Mouse (Mus musculus) T-helper 1 cell (primary cell): ENCODE results near the gene Rab3a.

Experiments used
- in situ Hi-C: fragments of 300-600 bp; cut with MboI, MseI; formaldehyde crosslinking; loops from one replicate; pipeline ENCODE4 v1.15.1; 2025; ENCODE audit warnings: high pct_unique_total_duplicates

Gene Rab3a

DNA sequence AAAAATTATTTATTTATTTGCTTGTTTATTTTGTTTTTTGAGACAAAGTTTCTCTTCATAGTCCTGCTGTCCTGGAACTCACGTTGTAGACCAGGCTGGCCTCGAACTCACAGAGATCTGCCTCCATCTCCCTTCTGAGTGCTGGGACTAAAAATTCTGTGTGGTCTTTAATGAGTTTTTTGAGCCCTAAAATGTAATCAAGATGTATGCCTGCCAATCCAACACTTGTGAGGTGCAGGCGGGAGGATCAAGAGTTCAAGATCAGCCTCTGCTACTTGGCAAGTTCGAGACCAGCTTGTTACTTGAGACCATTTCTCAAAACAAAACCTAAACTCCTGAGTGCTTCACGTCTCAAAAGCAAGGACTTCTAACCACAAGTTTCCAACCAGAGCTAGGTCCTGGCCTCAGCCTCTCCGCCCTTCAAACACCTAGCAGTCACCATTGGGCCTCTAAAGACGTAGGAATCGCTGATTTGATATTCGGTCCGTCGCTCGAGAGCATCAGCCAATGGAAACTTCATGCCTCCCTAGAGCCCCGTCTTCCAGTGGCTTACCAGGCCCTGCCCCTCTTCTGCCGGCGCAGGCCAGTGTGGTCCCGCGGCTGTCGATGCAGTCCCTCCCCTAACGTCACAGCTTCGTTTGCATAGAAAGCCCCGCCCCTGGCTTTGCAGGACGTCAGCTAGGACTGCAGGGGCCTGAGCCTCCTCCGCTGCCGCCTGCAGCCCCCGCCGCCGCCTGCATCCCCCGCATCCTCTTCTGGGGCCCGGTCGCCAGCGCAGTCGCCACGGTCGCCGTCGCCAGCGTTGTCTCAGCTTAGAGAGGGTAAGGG lies at the start of gene Rab3a:
Gene Rab3a (plus strand): TSS at position 637 of the 828 bp plus-strand sequence.
- in situ Hi-C loops, result no loop called here

GRCm38 (mm10) chr8:70708281-70708680 lies 46.2 kb upstream of the Rab3a start:
- in situ Hi-C loops, result no loop called here

GRCm38 (mm10) chr8:70709794-70710193 lies 44.7 kb upstream of the Rab3a start:
- in situ Hi-C loops, result loop anchor here (10.0 kb wide), 1 partner anchor 55 kb away; the partner anchor contains the start of gene Mpv17l2

GRCm38 (mm10) chr8:70710296-70710695 lies 44.2 kb upstream of the Rab3a start:
- in situ Hi-C loops, result loop anchor here (10.0 kb wide), 1 partner anchor 55 kb away; the partner anchor contains the start of gene Mpv17l2

- in situ Hi-C loops, result loop anchor here (10.0 kb wide), 1 partner anchor 54 kb away; the partner anchor contains the start of gene Mpv17l2
These were observed 43.4 kb upstream of the Rab3a start for GRCm38 (mm10) chr8:70711041-70711440.

DNA sequence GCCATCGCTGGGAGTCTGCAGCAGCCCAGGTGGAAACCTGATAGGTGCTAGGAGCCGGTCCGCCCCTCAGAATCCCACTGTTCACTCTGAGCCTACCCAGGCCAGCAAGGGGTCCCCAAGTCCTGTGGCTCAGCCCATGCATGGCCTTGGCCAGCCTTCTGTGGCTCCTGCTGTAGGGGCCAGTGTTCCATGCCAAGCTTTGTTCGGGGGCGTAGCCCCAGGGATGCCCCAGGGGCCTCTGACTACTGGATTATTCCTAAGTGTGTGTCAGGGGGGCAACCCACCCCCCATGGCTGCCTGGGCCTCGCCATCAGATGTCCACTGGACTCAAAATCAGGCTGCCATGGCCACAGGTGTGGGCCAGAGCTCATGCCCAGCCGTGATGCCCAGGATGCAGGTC lies 40.5 kb upstream of the Rab3a start:
- in situ Hi-C loops, result loop anchor here (10.0 kb wide), 1 partner anchor 51 kb away; the partner anchor contains the start of gene Mpv17l2

- in situ Hi-C loops, result loop anchor here (10.0 kb wide), 1 partner anchor 50 kb away; the partner anchor contains the start of gene Mpv17l2
These were observed 39.4 kb upstream of the Rab3a start for GRCm38 (mm10) chr8:70715086-70715485.

DNA sequence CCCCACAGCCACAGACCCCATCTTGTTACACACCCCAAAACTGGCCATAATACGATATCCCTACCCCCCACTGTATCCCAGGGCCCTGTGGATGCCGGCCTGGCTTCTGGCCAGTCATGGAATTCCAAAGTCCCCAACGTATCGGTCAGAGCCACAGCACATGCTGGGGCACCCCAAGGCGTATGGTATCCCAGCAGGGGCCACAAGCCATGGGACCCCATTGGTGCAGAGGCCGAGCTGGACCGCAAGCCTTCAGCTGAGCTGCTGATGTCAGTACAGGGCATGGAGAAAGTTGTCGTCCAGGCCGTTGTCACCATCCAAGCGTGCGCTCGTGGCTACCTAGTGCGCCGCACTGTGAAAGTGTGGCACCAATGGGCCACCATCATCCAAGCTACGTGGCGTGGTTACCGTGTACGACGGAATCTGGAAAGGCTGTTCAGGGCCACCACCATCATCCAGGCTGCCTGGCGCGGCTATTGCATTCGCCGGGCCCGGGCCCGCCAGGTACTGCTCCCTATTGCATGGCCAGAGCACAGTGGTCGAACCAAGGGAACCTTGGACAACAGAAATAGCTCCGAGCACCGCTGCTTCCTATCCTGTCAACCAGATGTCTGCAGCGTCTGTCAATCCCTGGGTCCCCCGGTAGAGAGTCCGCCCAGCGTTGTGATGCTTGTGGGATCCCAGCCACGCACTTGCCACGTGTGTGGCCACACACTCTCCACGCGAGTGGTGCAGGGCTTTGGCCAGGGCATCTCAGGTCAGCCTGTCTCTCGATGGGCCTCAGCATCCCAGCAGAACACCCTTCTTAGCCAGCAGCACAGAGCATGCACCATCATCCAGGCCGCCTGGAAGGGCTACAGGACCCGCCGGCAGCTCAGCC lies 37.7 kb upstream of the Rab3a start:
- in situ Hi-C loops, result loop anchor here (10.0 kb wide), 1 partner anchor 48 kb away; the partner anchor contains the start of gene Mpv17l2

GRCm38 (mm10) chr8:70718297-70718696 lies 36.2 kb upstream of the Rab3a start, which contains the start of gene Gm3336:
Gene Gm3336 (plus strand): TSS chr8:70718543.
- in situ Hi-C loops, result loop anchor here (10.0 kb wide), 1 partner anchor 47 kb away; the partner anchor contains the start of gene Mpv17l2

- in situ Hi-C loops, result loop anchor here (10.0 kb wide), 1 partner anchor 45 kb away; the partner anchor contains the start of gene Mpv17l2
These were observed 34.6 kb upstream of the Rab3a start for GRCm38 (mm10) chr8:70719796-70720270.

GRCm38 (mm10) chr8:70720739-70721138 lies 33.7 kb upstream of the Rab3a start:
- in situ Hi-C loops, result no loop called here

GRCm38 (mm10) chr8:70721601-70722000 lies 32.9 kb upstream of the Rab3a start:
- in situ Hi-C loops, result no loop called here

DNA sequence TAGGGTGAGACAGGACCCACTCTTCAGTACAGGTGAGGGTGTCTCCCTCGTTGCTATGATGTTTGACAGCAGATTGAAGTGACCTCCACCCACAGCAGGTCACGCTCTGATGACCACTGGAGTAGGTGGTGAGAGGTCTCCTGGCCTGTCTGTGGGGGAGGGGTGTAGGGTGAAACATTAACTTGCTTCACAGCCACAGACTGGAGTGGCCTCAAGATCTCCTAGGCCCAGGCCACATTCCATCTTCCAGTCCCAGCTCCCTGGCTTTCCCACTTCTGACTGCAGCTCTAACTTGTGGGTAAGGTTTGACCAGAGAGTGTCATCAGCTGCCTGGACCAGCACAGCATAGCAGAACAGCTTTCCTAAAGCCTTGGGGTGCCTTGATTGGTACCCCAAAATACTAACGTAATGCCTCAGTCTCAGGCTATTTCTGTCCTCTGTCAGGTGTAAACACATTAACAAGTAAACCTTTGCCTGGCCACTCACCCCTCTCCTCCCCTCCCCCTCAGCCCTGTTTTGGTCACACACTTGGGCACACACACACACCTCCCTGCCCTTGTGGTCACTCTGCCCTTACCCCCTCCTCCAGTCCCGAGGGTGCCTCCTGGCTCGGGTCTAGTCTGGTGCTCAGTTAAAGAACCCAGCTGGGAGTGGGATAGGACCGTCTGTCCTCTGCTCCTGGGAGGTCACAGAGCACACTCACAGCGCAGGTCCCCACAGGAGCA lies 30.8 kb upstream of the Rab3a start, which contains the start of gene Pde4c:
Gene Pde4c (plus strand): TSS at position 235 of the 725 bp plus-strand sequence.
- in situ Hi-C loops, result no loop called here

- in situ Hi-C loops, result no loop called here
These were observed 30.3 kb upstream of the Rab3a start for GRCm38 (mm10) chr8:70724216-70724615.

GRCm38 (mm10) chr8:70725792-70726447 lies 28.6 kb upstream of the Rab3a start:
- in situ Hi-C loops, result no loop called here

GRCm38 (mm10) chr8:70726721-70727120 lies 27.8 kb upstream of the Rab3a start:
- in situ Hi-C loops, result no loop called here

DNA sequence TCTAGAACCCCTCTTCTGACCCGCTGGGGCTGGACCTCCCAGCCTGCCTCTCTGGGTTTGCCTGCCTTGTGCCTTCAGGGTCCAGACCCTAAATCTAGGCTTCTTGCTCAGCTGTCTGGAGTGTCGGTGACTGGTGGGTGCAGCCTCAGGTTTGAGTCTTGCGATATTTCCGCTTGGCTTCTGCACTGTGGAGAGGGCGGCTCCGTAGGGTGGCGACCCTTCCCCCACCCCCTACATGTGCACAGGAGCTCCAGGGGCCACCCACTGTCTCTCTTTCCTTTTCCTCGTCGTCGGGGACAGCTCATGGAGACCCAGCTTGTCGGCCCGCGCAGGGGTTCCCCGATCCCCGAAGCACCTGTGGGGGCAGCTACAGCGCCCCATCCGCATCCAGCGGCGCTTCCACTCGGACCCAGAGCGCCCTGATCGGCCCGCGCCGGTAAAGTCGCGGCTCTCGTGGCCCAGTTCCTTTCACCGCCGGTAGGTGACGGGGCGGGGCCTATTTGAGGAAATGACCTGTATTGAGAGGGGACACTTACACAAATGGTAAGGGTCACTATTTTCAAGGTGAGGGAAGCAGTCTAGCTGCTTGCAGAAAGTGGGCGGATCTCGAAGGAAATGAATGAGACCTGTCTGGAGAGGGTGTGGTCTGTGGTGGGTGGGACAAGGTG lies 24.5 kb upstream of the Rab3a start:
- in situ Hi-C loops, result loop anchor here (10.0 kb wide), 1 partner anchor 235 kb away; no protein-coding TSS in a partner anchor

- in situ Hi-C loops, result loop anchor here (10.0 kb wide), 1 partner anchor 234 kb away; no protein-coding TSS in a partner anchor
These were observed 23.5 kb upstream of the Rab3a start for GRCm38 (mm10) chr8:70730956-70731355.

DNA sequence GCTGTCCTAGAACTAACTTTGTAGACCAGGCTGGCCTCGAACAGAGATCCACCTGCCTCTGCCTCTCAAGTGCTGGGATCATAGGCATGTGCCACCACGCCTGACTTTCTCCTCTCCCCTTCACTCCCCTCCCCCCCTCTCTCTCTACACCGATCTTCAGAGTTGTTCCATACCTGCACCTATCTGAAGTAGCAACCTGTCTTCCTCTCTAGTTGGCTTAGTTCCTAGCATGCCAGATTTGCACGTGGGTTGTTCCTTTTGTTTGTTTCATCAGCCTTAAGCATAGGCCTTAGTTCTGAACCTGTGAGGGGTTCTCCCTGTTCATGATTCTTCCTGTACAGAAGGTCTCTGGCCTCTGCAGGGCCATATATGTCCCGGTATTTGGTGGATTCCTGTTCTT lies 16.8 kb upstream of the Rab3a start:
- in situ Hi-C loops, result loop anchor here (10.0 kb wide), 1 partner anchor 227 kb away; no protein-coding TSS in a partner anchor
